Mouse (Mus musculus): ENCODE results near the gene Stau1.

DNA sequence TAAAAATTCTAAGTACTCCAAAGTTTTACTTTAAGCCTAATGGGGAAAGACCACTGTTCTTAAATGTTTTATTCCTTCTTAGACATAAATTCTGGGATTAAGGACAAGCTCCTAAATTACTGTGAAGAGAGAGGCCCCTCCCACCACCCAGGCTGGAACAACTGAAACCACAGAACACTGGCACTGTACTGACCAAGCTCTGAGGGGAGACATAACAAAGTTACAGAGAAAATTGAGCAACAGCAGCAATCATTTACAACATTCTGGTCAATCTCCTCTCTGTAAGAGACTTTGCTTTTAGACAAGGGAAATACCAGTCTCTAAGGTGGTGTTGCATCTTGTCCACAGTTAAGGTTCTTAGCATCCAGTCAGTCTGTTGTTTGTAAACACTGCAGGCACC is 4.2 kb downstream of the Stau1 start:
- TF ChIP-seq CTCF (IDR thresholded peaks at IDR 0.05; ENCODE audit: low read depth) (no peak), EP300 (IDR thresholded peaks at IDR 0.05; ENCODE audit: low read depth) (no peak)

Measured in liver, postnatal 0 days (tissue).